Mouse (Mus musculus) cerebellum, postnatal 25 days (tissue): Measurements from ENCODE around the gene C4b.

ENCODE experiments used
- DNase-seq, 2 experiments: peaks; one replicate each; pipeline ENCODE4 v3.0.0; 2021; ENCODE audit warnings: mixed read lengths in 2 of 2

The C4b gene

DNA sequence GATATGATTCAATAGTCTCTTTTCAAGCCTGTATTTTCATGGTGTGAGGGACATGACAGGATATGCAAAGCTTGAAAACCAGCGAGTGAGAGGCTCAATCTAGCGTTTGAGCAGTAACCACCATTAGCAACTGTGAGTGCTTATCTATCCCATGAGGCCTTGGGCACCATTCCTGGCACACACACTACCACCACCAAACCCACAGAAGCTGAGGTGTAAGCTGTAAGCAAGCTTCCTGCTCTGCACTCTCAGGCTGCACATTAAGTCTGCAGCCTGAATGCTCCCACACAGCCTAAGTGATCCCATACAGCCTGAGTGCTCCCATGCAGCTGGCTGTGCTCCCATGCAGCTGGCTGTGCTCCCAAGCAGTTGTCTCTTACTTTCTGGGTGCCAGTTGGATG is 43.0 kb downstream of the C4b start:
- no peak for DNase-seq

DNA sequence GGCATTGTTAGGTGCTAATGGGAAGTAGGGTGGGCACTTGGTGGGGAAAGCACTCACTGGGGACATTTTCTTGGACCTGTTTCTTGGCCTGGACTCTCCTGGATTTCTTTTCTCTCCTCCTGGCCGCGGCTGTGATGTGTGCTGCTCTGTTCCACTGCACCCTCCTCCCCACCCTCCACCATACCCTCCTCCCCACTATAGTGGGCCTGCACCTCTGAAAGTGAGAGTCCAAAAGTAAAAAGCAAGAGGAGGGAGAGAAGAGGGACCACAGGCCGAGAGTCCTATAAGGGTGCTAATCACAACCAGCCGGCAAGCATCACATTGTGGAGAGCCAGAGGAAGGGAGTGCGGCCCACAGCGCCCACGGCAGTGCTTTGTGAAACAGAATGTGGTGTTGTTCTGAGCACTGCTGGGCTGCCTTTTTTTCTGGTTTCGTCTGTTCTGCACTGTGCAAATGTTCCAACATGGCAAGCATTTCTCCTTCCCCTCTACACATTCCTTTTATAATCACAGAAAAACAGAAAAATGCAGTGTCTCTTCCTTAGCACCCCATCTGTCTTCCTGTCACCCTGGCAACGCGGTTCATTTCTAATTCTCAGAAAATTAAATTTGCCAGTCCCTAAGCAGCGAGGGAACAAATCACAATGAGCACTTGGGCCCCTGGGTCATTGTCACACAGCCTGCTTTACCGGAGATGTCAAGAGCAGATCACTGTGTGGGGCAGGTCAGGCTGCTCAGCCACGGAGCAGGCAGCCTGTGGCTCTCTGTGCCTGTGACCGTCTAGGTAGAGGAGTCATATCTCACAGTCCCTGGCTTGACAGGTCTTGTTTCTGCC is 43.9 kb downstream of the C4b start:
- no peak for DNase-seq

DNA sequence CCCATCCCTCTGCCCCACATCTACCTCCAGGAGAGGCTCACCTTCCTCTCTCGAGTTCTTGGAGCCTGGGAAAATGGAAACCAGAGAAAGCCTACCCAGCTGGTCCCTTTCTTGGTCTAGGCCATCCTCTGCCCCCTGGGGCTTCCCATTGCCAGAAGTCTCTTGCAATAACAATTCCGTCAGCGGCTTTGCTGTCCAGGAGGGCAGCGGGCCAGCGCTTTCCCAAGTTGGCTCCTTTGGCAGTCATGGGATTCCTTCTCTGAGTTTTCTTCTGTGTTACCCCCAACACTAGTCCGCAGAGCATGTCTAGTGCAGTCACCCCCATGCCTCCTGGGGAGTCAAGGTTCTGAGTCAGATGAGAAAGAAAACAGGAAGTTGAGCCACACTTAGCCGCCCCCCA is 50.8 kb downstream of the C4b start:
- DNase-seq: no peak

DNA sequence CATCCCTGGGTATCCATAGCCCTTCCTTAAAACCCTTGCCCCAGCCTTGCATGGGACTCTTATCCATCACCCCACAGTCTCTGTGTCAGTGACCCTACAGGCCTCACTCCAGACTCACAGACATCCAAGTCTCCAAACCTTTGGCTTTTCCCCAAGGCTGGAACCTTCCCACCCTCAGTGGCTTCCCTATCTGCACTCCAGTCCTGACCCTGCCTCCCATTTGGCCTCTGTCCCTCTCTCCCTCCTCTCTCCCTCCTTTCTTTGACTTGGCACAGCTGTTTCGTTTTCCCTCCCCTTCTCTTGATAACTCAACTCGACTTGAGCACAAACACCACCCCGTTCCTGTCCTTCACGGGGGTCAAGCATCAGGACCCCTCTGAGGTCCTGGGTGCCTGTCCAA is 53.2 kb downstream of the C4b start:
- no peak for DNase-seq

DNA sequence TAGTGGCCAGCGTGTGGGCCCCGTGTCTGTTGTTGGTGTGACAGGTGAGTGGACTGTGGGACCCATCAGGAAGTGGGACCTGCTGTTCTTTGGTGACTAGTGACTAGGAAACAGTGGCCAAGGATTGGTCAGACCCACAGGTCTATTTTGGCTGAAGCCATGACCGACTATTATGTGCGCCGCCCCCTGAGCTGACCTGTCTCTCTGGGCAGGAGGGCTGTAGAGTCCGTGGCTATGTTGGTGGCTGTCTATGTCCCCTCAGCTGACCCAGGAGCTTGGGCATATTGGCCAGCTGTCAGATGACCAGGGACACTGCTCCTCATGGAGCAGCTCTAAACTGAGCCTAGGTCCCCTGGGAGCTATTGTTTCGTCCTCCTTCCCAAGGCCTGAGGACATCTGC is 54.8 kb downstream of the C4b start:
- DNase-seq: no peak

DNA sequence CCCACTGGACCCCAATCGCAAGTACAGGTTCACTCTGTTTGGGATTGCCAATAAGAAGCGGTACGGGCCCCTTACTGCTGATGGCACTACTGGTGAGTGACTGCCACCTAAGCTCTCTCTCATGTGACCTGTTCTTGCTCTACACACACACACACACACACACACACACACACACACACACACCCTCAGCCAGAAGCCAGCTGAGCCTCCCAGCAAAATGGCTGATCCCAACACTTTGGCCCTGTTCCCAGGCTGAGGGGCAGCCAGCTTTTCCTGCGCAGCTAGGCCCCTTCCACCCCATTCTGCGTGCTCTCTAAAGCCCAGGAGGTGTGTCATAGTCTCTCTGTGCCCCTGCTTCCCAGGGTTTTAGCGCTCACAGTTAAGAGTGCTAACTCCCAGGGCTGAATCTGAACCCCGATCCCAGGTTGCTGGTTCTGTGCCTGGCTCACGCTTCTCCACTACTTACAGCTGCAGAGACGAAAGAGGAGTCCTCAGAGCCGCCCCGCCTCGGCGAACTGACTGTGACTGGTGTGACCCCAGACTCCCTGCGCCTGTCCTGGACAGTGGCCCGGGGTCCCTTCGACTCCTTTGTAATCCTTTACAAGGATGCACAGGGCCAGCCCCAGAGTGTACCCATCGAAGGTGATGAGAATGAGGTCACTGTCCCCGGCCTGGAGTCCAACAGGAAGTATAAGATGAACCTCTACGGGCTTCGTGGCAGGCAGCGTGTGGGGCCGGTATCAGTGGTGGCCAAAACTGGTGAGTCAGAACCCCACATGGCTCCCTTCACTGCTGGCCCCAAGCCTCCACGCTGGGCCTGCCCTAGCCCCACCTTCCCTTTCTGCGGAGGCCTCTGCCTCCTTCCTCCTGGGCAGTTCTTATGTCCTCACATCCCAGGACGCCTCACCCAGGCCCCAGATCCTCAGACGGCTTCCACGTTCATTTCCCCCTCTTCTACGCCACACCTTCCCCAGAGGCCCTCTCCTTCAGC is 58.3 kb downstream of the C4b start:
- peak; percentile 24 to 52 for DNase-seq

DNA sequence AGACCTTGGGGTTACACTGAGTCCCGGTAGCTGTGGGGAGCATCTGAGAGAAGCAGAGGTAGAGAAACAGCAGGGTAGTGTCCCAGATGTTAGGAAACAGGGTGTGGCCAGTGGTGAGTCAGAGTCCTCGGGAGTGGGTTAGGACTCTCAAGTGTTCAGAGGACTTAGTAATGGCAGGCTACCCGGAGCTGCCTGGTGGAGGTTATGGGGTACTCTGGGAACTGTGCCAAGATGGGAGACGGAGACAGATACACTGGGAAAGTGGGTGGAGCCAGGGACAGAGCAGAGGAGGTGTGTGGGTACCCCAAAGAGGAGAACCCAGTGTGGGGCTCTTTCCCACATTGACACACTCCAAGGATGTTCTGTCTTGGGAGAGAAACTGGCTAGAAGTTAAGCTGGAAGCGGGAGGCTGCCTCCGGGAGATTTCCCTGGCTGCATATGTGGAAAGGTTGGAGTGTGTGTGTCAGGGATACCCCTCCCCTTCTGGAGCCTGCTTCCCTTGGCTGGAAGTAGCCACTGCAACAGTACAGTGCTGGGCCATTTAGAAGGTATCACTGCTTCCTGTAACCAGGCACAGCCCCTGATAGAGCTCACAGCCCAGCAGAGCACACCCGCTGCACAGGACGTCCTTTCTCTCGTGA is 59.3 kb downstream of the C4b start:
- DNase-seq: no peak

DNA sequence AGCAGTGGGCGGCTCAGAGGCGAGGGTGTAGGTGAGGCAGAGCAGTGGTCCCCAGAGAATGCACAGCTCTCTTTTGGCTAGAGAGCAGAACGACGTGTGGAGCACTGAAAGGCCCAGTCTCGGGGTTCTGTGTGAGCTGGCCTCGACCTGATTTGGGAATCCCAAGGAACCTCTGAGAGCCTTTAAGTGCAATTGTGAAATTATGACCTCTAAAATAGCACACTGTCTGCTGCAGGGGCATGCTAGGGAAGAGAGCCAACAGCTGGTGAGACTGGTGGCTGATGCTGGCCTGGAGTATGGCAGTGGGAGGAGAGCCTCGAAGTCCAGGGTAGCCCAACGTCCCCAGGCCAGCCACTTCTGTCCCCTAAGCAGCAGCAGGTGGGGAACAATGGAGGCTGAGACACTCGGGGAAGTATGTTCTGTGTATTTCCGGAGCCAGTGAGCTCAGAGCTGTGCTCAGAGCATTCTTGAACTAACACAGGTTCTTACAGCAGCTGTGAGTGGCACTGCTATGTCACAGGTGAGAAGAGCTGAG is 59.9 kb downstream of the C4b start:
- no peak for DNase-seq

DNA sequence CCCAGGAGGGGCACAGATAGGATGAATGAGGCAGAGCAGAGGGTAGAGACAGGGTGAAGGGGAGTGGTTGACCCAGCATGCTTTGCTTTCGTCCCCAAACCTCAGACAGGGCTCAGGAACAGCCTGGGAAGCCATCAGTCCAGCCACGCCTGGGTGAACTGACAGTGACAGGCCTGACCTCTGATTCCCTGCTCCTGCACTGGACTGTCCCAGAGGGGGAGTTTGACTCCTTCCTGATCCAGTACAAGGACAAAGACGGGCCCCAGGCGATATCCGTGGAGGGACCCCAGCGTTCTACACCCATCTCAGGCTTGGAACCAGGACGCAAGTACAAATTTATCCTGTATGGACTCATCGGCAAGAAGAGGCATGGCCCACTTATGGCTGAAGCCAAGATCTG is 60.5 kb downstream of the C4b start:
- DNase-seq: no peak

DNA sequence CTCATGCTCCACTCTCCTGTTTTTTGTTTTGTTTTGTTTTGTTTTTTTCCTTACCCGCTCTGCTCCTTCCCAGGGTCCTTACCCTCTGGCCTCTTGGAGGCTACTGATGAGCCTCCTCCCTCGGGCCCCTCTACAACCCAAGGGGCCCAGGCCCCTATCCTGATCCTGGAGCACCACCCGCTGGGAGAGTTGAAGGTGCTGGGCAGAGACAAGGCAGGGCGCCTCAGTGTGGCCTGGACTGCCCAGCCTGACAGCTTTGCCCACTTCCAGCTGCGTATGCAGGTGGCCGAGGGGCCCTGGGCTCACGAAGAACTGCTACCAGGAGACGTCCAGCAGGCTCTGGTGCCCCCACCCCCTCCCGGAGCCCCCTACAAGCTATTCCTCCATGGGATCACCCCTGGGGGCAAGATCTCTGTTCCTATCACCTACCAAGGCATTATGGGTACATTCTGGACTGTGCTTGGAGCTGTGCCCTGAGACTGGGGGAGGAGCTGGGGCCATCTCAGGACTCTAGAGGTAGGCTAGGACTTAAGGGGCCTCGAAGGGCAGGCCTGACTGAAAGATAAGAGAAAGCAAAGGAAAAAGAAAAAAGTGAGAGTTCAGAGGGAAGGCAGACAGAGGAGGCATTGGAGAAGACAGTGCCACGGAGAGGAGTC is 61.7 kb downstream of the C4b start:
- no peak for DNase-seq

DNA sequence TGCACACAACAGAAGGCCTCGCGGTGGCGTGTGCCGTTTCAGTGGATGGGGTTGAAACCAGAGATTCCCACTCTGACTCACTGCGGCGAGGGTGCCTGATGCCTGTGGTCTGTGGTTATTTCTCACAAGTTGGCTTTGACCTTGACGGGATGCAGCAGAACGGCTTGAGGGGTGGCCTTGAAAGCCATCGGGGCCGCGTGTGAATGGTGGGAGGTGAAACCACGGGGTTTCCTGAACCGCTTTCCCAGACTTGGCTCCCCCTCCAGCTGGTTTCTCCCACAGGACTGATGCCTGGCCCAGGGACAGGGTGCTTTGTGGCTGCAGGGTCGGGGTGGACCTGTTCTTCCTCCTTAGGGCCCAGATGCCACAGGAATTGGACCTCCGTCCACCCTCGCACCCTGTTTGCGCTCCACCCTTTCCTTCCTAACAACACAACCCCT is 62.5 kb downstream of the C4b start:
- no peak for DNase-seq

DNA sequence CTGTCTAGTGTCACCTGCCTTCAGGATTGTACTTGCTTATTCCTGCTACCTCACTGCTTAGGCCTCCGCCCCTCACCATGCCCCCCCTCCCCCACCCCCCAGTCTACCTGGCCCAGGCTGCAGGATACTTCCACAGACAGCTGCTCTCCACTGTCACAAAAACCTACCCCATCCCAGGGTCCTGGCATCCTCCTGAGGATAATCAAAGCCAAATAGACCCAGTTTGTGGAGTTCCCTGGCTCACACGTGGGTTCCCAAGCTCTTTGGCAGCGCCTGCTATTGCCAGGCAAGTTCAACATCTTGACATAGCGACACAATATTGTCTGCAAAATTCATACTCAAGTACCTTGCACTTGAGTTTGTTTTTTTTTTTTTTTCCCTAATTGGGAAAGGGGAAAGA is 63.1 kb downstream of the C4b start:
- no peak for DNase-seq

DNA sequence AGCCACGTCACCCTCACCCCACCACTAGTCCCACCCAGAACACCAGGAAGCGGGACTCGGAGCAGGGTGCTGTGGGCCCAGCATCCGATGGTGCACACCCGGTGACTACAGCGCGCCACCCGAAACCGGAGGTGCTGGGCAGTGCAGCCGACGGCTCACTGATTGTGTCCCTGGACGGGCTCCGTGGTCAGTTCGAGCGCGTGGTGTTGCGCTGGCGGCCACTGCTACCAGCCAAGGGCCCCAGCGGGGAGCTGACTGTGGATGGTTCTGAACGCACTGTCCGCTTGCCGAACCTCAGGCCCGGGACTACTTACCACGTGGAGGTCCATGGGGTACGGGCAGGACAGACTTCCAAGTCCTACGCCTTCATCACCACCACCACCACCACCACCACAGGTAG is 63.5 kb downstream of the C4b start:
- no peak for DNase-seq
